Mouse (Mus musculus) CH12.LX (cell line): ENCODE results near the gene Mapk13. TPM values are rescaled to one million over a fixed set of nuclear protein-coding genes. Genes with fewer than 3 reads are reported as not detected.
A peak's percentile ranks its signal among the peaks of the same experiment; 100 is the strongest.

Source experiments
- DNase-seq: peaks from one replicate; pipeline ENCODE4 v3.0.0-alpha.2; 2013; ENCODE audit errors: extremely low read depth
- H3K27ac ChIP-seq: 2 replicates; pipeline ENCODE4 v1.5.1; 2012; ENCODE audit warnings: low read depth, mild to moderate bottlenecking, control low read depth, moderate library complexity; ENCODE audit not compliant: insufficient read depth
- H3K27me3 ChIP-seq: replicated peaks from 2 replicates; pipeline ENCODE3; 2012; ENCODE audit warnings: inconsistent platforms
- H3K36me3 ChIP-seq, 2 experiments: replicated peaks in 1 of 2; 2 replicates each; pipeline versions ENCODE3 to v1.6.1; 2012; ENCODE audit warnings: inconsistent platforms in 1 of 2, low read length in 1 of 2, mild to moderate bottlenecking in 1 of 2, mixed read lengths in 1 of 2, moderate library complexity in 1 of 2; ENCODE audit not compliant: control insufficient read depth in 1 of 2, insufficient read depth in 1 of 2
- H3K4me1 ChIP-seq, 2 experiments: 2 replicates each; pipeline ENCODE4 v1.6.1; 2012; ENCODE audit warnings: inconsistent platforms in 1 of 2, moderate library complexity in 1 of 2; ENCODE audit not compliant: insufficient read depth in 2 of 2, control insufficient read depth in 1 of 2
- H3K4me2 ChIP-seq: 2 replicates; pipeline ENCODE4 v1.6.1; 2012; ENCODE audit warnings: low read depth, mild to moderate bottlenecking, control low read depth; ENCODE audit not compliant: poor library complexity, insufficient read depth, severe bottlenecking
- H3K4me3 ChIP-seq, 3 experiments: fragments of 150-350 bp in 1 of 3; sonication (generic) in 1 of 3; replicated peaks in 1 of 3; 2 replicates each; pipeline versions ENCODE3 to v1.5.1; 2011 to 2012; ENCODE audit warnings: low read depth in 2 of 3, low read length in 2 of 3, mild to moderate bottlenecking in 2 of 3, moderate library complexity in 2 of 3, control low read depth in 1 of 3, improper control_type of control experiment in 1 of 3, inconsistent platforms in 1 of 3, mixed read lengths in 1 of 3; ENCODE audit not compliant: poor library complexity in 1 of 3
- H3K79me2 ChIP-seq: replicated peaks from 2 replicates; pipeline ENCODE4 v1.6.1; 2012; ENCODE audit warnings: mild to moderate bottlenecking, moderate library complexity; ENCODE audit not compliant: control insufficient read depth, poor library complexity, insufficient read depth, severe bottlenecking; ENCODE audit errors: extremely low read depth
- H3K9ac ChIP-seq: 2 replicates; pipeline ENCODE4 v1.6.1; 2012; ENCODE audit warnings: low read depth, mild to moderate bottlenecking, control low read depth, moderate library complexity; ENCODE audit not compliant: insufficient read depth
- H3K9me3 ChIP-seq: replicated peaks from 2 replicates; pipeline ENCODE3; 2012; ENCODE audit warnings: low read length, inconsistent platforms, mixed read lengths
- CHD1 ChIP-seq: IDR thresholded peaks from 2 replicates; pipeline ENCODE4 v1.6.1; 2012; ENCODE audit warnings: low read depth, low read length, improper control_type of control experiment, inconsistent platforms
- CHD2 ChIP-seq: IDR thresholded peaks from 2 replicates; pipeline ENCODE4 v1.6.1; 2011; ENCODE audit warnings: low read length, improper control_type of control experiment
- E2F4 ChIP-seq: IDR thresholded peaks from 2 replicates; pipeline ENCODE4 v1.6.1; 2011; ENCODE audit warnings: low read depth, low read length, improper control_type of control experiment; ENCODE audit not compliant: insufficient replicate concordance
- ELF1 ChIP-seq: IDR thresholded peaks from 2 replicates; pipeline ENCODE4 v1.6.1; 2014; ENCODE audit warnings: low read depth, mild to moderate bottlenecking, inconsistent platforms, low read length, improper control_type of control experiment
- ETS1 ChIP-seq: conservative IDR thresholded peaks from 2 replicates; pipeline ENCODE4 v1.6.1; 2012; ENCODE audit warnings: low read depth, mild to moderate bottlenecking, inconsistent platforms, low read length, improper control_type of control experiment, moderate library complexity
- GABPA ChIP-seq: IDR thresholded peaks from 2 replicates; pipeline ENCODE4 v1.6.1; 2012; ENCODE audit warnings: low read depth, low read length, improper control_type of control experiment, inconsistent platforms; ENCODE audit not compliant: insufficient replicate concordance
- JUN ChIP-seq: IDR thresholded peaks from 2 replicates; pipeline ENCODE4 v1.6.1; 2011; ENCODE audit warnings: low read depth, mild to moderate bottlenecking, low read length, improper control_type of control experiment, moderate library complexity; ENCODE audit not compliant: insufficient read depth
- KAT2A ChIP-seq: IDR thresholded peaks from 2 replicates; pipeline ENCODE4 v1.6.1; 2012; ENCODE audit warnings: low read length, improper control_type of control experiment, inconsistent platforms; ENCODE audit not compliant: insufficient replicate concordance
- MAFK ChIP-seq: IDR thresholded peaks from 2 replicates; pipeline ENCODE4 v1.6.1; 2011; ENCODE audit warnings: low read length, improper control_type of control experiment; ENCODE audit not compliant: insufficient replicate concordance
- MAZ ChIP-seq: IDR thresholded peaks from 2 replicates; pipeline ENCODE4 v1.6.1; 2012; ENCODE audit warnings: low read depth, mild to moderate bottlenecking, inconsistent platforms, low read length, improper control_type of control experiment, moderate library complexity
- MEF2A ChIP-seq: IDR thresholded peaks from 2 replicates; pipeline ENCODE4 v1.6.1; 2014; ENCODE audit warnings: low read depth, mild to moderate bottlenecking, inconsistent platforms, low read length, improper control_type of control experiment, borderline replicate concordance
- MXI1 ChIP-seq: IDR thresholded peaks from 2 replicates; pipeline ENCODE4 v1.6.1; 2011; ENCODE audit warnings: mild to moderate bottlenecking, low read depth, low read length, improper control_type of control experiment
- NRF1 ChIP-seq: IDR thresholded peaks from 2 replicates; pipeline ENCODE4 v1.6.1; 2014; ENCODE audit warnings: low read depth, mild to moderate bottlenecking, inconsistent platforms, low read length, improper control_type of control experiment, moderate library complexity
- PAX5 ChIP-seq: IDR thresholded peaks from 2 replicates; pipeline ENCODE4 v1.6.1; 2012; ENCODE audit warnings: low read length, inconsistent platforms, mixed read lengths
- RAD21 ChIP-seq: IDR thresholded peaks from 2 replicates; pipeline ENCODE4 v1.6.1; 2011; ENCODE audit warnings: low read depth, mild to moderate bottlenecking, low read length, improper control_type of control experiment, moderate library complexity
- SMC3 ChIP-seq: IDR thresholded peaks from 2 replicates; pipeline ENCODE4 v1.6.1; 2011; ENCODE audit warnings: low read depth, low read length, improper control_type of control experiment
- TBP ChIP-seq: conservative IDR thresholded peaks from 2 replicates; pipeline ENCODE4 v1.6.1; 2011; ENCODE audit warnings: low read depth, low read length, improper control_type of control experiment
- TCF12 ChIP-seq: IDR thresholded peaks from 2 replicates; pipeline ENCODE4 v1.6.1; 2014; ENCODE audit warnings: low read depth, mild to moderate bottlenecking, inconsistent platforms, low read length, improper control_type of control experiment
- UBTF ChIP-seq: IDR thresholded peaks from 2 replicates; pipeline ENCODE4 v1.6.1; 2012; ENCODE audit warnings: low read depth, mild to moderate bottlenecking, inconsistent platforms, low read length, improper control_type of control experiment, moderate library complexity
- ZC3H11A ChIP-seq: IDR thresholded peaks from 2 replicates; pipeline ENCODE4 v1.6.1; 2012; ENCODE audit warnings: low read depth, mild to moderate bottlenecking, inconsistent platforms, low read length, improper control_type of control experiment
- ZKSCAN1 ChIP-seq: IDR thresholded peaks from 2 replicates; pipeline ENCODE4 v1.6.1; 2012; ENCODE audit warnings: low read depth, inconsistent platforms, low read length, improper control_type of control experiment, borderline replicate concordance
- ZMIZ1 ChIP-seq: IDR thresholded peaks from 2 replicates; pipeline ENCODE4 v1.6.1; 2012; ENCODE audit warnings: low read depth, mild to moderate bottlenecking, inconsistent platforms, low read length, improper control_type of control experiment
- dilution Hi-C: fragments of 300-500 bp; cut with MboI; formaldehyde crosslinking; loops from 2 replicates; pipeline ENCODE4 v1.14.3; 2020; ENCODE audit warnings: low sequenced_read_pairs; ENCODE audit not compliant: extremely low pct_unique_long_range_greater_than_20kb, extremely low pct_ligation_motif_present
- in situ Hi-C: fragments of 300-500 bp; cut with MboI; formaldehyde crosslinking; loops from 3 replicates; pipeline ENCODE4 v1.14.3; 2019; ENCODE audit warnings: low sequenced_read_pairs, low pct_ligation_motif_present, low pct_unique_long_range_greater_than_20kb, mixed read lengths
- polyA plus RNA-seq: library from polyadenylated mRNA; unstranded; fragments of >175 nt; gene quantifications from 2 replicates; pipeline ENCODE4 v1.2.1, GENCODE M21; 2012; ENCODE audit warnings: low read depth; ENCODE audit not compliant: insufficient read length
- total RNA-seq, 2 experiments: library from RNA; depleted of rRNA; stranded (reverse); fragments of 300-350 nt in 1 of 2; fragments of >200 nt in 1 of 2; gene quantifications; 2 replicates each; pipeline ENCODE4 v1.2.3; 2012 to 2014

Mapk13 gene
- total and polyA plus RNA-seq, 3 experiments: not detected

GRCm38 (mm10) chr17:28781290-28782045 is 12.4 kb downstream of the Mapk13 start:
- TF ChIP-seq TCF12 (no peak), MAZ (no peak), ELF1 (no peak), MXI1 (no peak), GABPA (no peak), MEF2A (no peak), CHD1 (no peak), ZC3H11A (no peak), E2F4 (no peak), TBP (no peak), ETS1 (no peak), JUN (no peak), MAFK (no peak), ZKSCAN1 (no peak), ZMIZ1 (no peak), SMC3 (no peak), KAT2A (no peak), CHD2 (no peak)
- TF ChIP-seq, all 38 proteins: peak for 0
- no peaks in the 10 kb centered on the region for H3K79me2 ChIP-seq
- no peak overlapping the region for H3K27ac ChIP-seq
- H3K4me3 ChIP-seq: peak overlapping the region in 1 of 3 experiments; percentile 46
- no peak overlapping the region for H3K4me2 ChIP-seq
- no peaks in the 10 kb centered on the region for H3K27me3 ChIP-seq
- peaks cover 0 to 15% of the 10 kb centered on the region in 2 experiments; a peak in 2 of 4 replicates for H3K4me1 ChIP-seq
- H3K9ac ChIP-seq: no peak overlapping the region
- peak; percentile 51 for DNase-seq
- dilution Hi-C loops (no loop called here), in situ Hi-C loops (no loop called here)
- no peaks in the 10 kb centered on the region for H3K36me3 ChIP-seq
- peaks cover 2% of the 10 kb centered on the region for H3K9me3 ChIP-seq

DNA sequence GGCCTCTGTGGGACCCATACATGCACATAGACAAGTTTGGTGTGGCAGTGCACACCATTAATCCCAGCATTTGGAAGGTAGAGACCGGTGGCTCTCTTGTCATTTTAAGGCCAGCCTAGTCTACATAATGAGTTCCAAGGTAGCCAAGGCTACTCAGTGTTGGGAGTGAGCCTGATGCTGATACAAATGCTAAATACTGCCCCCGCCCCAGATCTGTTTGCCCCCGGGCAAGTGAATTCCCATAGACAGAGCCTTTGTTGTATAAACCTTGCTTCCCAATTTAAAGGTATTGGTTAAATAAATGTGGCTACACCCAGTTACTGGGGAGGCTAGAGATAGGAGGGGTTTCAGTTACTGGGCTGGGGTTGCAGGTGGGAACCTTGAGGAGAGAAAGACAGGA is 15.9 kb downstream of the Mapk13 start:
- no peaks in the 10 kb centered on the region for H3K79me2 ChIP-seq
- no peaks in the 10 kb centered on the region for H3K9me3 ChIP-seq
- dilution Hi-C loops: no loop called here
- H3K4me3 ChIP-seq: no peak overlapping the region
- H3K4me2 ChIP-seq: no peak overlapping the region
- TF ChIP-seq PAX5: no peak
- no peak for TF ChIP-seq RAD21
- TF ChIP-seq KAT2A: no peak
- no peak for TF ChIP-seq ZKSCAN1
- no peak for TF ChIP-seq CHD1
- TF ChIP-seq ZC3H11A: no peak
- no peak for TF ChIP-seq NRF1
- TF ChIP-seq UBTF: no peak
- no peak for TF ChIP-seq MAZ
- TF ChIP-seq, all 38 proteins: peak for 0
- Histone ChIP-seq H3K27me3 (no peaks in the 10 kb centered on the region), H3K36me3 (no peaks in the 10 kb centered on the region), H3K4me1 (peaks cover 0 to 15% of the 10 kb centered on the region in 2 experiments; a peak in 2 of 4 replicates), H3K9ac (no peak overlapping the region), H3K27ac (no peak overlapping the region)
- no peak for DNase-seq
- in situ Hi-C loops: no loop called here
